Mouse (Mus musculus): ENCODE results near the gene Slc6a20b.

Slc6a20b gene

DNA sequence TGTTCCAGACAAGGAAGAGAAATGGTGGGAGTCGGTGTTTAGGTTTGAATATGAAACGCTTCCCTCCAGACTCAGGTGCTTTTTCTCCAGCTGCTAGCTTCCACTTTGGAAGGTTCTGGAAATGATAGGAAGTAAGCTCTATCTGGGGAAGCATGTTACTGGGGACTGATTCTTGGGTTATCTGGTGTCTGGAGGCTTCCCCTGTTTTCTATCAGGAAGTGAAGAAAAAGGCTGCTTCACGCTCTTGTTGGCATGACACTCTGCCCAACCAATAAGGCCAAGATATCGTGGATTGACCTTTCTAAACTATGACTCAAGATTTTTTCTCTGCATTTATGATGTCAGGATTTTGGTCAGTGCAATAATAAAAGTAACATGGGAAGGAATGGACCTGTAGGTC is 37.2 kb downstream of the Slc6a20b start:
- no peak for DNase-seq (ENCODE audit: low read depth, low spot score)

DNA sequence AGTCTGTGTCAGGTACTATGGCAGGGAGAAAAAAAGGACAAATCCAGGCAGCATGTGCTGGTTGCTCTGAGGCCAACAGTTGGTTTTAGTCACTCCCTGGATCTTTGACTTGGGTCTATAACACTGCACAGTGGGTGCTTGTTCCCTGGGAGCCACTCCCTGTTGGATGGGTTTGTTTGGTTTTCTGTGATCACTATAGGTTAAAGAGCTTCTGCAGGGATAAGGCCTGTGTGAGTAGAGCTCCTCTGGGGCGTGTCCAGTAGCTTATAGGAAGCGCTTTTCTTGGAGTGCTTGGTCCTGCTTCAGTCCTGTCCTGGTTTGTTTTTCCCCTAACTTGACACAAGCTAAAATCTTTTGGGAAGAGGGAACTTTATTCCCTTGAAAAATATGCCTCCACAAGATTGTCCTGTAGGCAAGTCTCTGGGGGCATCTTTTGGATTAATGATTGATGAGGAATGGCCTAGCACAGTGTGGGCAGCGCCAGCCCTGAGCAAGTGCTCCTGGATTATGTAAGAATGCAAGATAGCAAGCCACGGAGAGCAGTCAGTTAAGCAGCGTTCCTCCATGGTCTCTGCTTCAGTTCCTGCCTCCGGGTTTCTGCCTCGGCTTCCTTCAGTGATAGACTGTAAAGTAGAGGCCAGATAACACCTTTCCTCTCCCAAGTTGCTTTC is 43.0 kb downstream of the Slc6a20b start:
- peak; percentile 9 for DNase-seq (ENCODE audit: low read depth, low spot score)

DNA sequence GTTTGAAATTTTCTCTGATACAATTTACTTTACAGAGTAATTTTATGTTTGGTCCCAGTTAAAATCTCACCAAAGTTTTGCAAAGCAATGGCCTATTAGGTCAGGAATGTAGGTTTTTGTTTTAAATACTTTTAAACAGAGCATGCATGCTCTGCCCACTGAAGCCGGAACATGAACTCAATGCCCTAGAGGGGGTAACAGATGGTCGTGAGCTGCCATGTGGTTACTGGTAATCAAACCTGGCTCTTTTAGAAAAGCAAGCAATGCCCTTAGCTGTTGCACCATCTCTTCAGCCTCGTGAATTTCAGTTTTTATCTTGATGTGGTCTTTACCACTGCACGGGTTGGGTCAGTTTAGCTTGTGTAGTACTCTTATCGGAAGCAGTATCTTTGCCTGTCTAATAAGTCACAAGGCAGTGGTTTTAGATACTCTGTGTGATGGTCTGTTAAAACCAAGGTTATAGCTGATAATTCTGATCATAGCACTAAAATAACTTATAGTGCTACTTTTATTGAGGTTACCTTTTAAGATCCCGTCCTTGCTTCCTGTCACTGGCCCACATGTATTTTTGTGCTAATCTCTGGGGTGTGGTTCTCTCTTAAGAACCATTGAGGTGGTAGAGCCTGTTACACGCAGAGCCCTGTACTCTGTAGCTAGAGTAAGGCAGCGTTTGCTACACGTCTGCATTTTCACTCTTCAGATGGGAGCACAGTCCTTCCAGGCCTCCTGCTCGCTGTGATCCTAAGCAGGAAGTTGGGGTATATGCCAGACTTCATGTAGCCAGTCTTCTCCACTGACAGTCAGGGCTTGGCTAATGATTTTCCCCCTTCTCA is 54.8 kb downstream of the Slc6a20b start:
- DNase-seq (ENCODE audit: low read depth, low spot score), result no peak

- peak; percentile 95 for DNase-seq (ENCODE audit: low read depth, low spot score)
Observed at GRCm38 (mm10) chr9:123554599-123554998, 77.8 kb downstream of the Slc6a20b start.

Measured in R1 (cell line).